Mouse (Mus musculus) cerebral cortex, adult 2 months (tissue): ENCODE results near the gene Nt5c3b.

ENCODE experiments used
- WGBS: fragments of 180-500 bp; shearing (Covaris S2); methylation state at CpG from one replicate; pipeline ENCODE4 v1.1.7; 2018; 5-methylcytosine and 5-hydroxymethylcytosine counted together

Gene Nt5c3b

DNA sequence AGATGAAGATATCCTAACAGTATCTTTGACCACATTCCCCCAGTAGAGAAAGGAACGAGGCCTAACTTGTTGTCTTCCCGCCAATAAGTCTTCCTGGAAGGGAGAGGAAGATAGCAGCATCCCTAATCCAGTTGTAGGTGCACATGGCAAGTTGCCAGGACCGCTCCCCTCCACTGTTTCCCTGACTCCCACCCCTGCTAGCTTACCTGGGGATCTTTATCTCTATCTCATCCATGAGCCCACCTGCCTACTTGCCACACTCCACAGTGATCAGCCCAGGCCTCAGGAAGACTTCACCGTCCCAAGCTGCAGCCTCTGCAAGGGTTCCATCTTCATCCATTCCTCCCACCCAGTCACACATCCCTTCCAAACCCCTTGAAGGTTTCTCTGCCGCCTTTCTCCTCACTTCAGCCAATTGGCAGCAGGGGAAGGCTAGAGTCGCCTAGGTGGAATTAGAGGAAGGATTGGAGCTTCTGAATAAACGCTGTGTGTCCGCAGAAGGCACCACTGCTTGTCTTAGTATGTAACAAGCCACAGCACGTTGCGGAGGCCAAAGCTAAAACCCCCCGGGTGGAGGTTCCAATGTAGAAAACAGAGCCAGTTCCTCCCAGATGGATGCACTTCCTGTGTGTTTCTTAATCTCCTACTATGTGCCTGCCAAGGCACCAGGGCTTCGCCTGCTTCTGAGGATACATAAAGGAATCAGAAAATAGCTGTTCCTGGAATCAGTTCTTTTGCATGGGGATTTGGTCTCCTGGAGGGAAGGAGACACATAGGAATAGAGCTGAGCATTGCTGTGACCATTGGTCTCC lies 41.7 kb downstream of the Nt5c3b start:
- WGBS, result 65% methylated on average over 12 of the region's 12 CpGs

- 53% methylated on average over 9 of the region's 9 CpGs for WGBS
Measured at GRCm38 (mm10) chr11:100399320-100399719, 42.3 kb downstream of the Nt5c3b start.

GRCm38 (mm10) chr11:100398517-100398916 lies 43.1 kb downstream of the Nt5c3b start:
- WGBS, result 89% methylated on average over 7 of the region's 7 CpGs

DNA sequence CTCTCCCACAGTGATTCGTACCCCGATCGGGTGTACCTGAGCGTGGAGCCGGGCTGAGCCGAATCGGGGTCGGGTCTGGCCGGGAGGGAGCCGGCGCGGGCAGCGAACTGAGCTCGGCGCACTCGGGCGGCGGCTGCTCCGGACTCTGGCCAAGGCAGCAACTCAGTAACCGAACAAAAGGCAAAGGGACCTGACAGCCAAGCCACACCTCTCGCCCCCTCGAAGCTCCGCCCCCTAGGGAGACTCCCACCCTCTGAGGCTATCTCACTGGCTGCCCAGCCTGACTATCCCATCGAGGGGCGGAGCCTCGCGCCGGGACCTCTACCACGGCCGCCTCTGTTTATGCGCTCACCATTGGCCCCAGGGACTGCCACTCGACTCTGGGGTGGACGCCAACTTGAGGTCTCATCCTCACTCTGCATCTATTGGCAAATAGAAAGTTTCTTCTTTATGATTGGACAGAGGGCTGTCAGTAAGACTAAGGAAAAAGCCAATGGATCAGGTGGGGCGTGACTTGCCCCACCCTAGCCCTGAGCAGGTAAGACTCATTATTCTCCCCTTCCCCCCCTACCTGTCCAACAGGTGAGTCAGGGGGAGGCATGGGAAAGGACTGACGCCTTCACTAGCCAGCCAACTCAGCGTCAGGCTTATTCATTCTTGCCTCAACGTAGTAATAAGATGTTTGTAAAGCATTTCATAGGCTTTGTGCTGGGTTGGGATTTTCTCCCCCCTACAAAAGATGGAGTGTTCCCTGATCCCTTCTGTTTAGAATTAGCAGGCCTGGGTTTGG lies 43.8 kb downstream of the Nt5c3b start, which contains the start of gene Jup:
Gene Jup, minus strand, starts transcription at position 164 of the 790 bp plus-strand sequence.
- 2% methylated on average over 37 of the region's 37 CpGs for WGBS

DNA sequence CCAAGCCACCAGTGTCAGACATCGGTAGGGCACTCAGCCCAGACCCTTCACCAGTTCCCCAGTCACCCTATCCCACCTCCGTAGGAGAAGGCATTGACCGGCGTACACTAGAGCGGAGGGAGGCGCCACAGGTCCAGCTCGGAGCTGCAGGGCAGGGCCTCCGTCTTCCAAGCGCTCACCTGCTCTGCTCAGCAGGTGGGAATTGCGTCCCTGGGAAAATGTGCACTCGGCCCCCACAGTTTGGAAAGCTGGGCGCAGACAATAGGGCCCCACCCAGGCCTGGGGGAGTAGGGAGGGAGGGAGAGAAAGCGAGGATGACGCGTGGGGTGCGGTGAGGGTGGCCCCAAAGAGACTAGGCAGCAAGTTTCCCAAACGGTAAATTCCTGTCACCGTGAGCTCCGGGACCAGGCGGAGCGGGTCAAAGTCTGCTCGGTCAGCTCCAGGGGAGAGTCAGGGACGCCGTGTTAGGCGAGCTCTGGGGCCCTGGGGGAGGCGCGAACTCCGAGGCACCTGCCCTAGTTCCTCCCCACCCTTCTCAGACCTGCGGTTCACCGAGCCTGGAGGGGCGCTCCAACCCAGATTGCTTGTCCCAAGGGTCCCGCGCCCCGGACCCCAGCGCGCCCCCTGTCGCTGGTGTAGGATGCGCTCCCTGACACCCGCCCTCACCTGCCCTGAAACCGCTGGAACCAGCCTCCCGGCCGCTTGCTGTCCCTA lies 44.6 kb downstream of the Nt5c3b start:
- WGBS, result 2% methylated on average over 42 of the region's 42 CpGs

DNA sequence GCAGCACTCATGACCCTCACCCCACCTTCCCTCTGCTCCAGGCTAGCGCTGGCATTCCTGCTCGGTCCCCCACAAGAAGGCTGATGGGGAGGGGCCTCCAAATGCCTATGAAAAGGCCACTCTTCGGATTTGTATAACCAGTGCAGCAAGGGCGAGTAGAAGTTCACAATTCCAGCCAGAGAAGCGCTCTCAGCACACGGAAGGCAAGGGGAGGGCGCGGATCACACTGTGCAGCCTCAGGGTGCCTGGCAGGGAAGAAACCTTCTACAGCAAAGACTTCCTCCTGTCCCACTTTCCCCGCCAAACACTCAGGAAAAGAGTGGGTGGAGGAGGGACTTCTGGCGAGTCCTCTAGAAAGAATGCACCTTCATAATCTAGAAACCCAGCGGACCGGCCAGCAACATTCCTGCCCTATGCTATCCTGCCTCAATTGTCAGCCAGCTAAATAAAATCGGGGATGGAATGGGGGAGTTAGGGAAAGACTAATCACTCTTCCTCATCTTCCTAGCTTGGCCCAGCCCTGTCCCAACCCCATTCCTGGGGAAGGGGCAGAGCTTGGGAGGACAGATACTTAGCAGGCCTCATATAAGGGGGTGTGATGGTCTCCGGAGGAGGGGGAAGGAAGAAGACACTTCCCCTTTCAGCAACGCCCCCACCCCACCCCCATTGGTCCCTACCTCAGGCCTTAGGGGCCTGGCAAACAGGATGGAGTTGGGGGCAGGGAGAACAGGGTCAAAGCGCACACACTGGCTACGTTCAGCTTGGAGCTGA lies 45.6 kb downstream of the Nt5c3b start:
- WGBS, result 27% methylated on average over 17 of the region's 17 CpGs

- 45% methylated on average over 11 of the region's 11 CpGs for WGBS
Measured at GRCm38 (mm10) chr11:100395200-100395599, 46.4 kb downstream of the Nt5c3b start.

- WGBS, result 69% methylated on average over 5 of the region's 5 CpGs
Measured at GRCm38 (mm10) chr11:100394353-100395074, 47.1 kb downstream of the Nt5c3b start.

- 45% methylated on average over 7 of the region's 7 CpGs for WGBS
Measured at GRCm38 (mm10) chr11:100393733-100394132, 47.9 kb downstream of the Nt5c3b start.

DNA sequence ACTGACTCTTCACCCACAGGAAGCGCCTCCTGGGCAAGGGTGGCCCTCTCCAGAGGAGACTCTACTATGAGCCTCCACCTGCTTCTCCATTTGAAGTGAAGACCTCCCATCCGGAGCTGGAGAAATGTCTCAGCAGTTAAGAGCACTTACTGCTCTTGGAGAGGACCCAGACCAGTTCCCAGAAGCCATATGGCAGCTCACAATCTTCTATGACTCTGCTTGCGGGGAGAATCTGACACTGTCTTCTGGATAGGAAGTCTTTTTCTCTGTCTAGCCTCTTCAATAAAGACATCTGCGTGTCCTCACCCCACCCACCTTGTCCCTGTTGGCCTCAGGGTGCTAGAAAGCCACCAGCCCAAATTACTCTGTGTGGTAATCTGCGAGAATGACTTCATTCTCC lies 48.6 kb downstream of the Nt5c3b start:
- WGBS, result 55% methylated on average over 5 of the region's 5 CpGs

GRCm38 (mm10) chr11:100391884-100392345 lies 49.7 kb downstream of the Nt5c3b start:
- WGBS, result 80% methylated on average over 7 of the region's 7 CpGs

DNA sequence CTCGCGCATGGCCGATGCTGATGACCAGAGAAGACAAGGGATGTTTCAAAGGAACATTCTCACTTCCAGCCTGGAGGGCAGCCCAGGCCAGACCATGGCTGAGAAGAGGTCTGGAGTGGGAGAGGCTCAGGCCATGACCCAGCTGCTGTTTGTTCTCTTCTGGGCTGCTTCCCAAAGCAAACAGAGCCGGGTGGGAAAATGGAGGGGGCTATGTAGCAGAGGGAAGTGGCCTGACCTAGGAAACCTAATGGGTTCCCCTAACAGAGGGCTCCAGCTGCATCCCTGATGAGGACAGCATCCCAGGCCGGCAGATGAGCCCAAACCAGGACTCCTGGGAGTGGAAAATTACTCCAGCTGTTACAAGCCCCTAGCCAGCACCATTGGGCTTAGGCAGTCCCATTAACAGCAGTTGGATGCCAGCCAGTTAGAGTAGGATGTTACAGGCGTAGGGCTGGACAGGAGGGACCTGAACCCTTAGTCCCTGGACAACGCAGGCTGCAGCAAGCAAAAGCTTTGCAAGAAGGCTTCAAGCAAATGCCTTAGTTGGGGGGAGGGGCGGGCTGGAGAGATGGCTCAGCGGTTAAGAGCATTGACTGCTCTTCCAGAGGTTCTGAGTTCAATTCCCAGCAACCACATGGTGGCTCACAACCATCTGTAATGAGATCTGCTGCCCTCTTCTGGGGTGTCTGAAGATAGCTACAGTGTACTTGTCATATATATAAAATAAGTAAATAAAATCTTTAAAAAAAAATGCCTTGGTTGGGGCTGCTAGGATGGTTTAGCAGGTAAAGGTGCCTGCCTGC lies 50.3 kb downstream of the Nt5c3b start:
- 51% methylated on average over 9 of the region's 9 CpGs for WGBS

DNA sequence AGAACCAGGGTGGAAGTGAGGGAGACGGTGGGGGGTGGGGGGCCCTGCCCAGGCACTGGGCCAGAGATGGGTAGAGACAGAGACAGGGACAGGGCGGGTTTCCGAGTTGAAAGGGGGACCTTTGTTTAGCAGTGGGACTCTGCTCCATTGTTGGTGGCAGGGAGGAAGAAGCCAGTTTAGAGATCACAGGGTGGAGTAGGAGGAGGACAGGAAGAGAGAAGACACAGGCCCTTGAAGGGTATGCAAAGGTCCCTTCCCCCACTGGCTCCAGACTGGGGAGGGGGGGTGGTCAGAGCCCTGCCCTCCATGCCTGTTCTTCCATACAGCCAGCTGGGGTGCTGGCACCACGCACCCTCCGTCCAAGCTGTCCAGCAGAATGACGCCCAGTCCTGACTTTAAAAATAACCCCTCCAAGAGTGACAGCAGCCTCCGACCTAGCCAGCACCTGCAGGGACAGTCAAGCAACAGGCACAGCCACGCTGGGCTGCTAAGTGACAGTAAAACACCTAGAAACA lies 51.6 kb downstream of the Nt5c3b start:
- 47% methylated on average over 8 of the region's 8 CpGs for WGBS

DNA sequence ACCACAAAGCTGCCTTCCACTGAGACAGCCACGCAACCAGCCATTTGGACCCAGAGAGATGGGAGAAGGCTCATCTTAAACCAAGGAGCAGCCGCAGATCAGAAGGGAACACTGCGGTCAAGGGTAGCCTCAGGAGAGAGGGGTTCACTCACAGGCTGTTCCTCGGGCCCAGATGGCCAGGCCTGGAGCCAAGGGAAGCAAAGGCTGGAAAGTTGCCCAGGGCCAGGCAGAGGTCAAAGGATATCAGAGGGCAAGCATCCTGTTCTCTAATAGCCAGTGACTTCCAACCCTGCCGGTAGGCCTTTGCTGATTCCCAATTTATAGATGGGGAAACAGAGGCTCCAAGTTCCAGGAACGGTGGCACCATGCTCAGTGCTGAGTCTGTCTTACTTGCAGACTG lies 53.0 kb downstream of the Nt5c3b start:
- WGBS, result 75% methylated on average over 6 of the region's 6 CpGs

- 53% methylated on average over 14 of the region's 14 CpGs for WGBS
Measured at GRCm38 (mm10) chr11:100387589-100388375, 53.8 kb downstream of the Nt5c3b start.

GRCm38 (mm10) chr11:100387111-100387510 lies 54.5 kb downstream of the Nt5c3b start:
- 92% methylated on average over 6 of the region's 6 CpGs for WGBS

DNA sequence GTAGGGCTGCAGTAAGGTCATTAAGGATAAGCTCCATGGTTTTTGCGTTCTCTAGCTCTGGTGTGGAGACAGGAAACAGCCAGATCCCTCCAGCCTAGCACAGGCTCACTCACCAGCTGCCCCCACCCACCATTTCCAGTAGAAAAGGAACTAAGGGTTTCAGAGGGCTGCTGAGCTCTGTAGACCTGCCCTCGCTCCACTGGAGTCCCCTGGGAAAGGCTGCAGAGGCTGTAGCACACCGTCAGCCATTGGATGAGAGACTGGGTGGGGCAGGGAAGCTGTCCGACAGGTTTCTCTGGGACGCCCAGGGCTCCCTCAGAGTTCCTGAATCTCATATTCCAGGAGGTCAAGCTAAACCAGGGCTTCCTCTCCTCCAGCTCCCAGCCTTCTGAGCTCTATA lies 55.0 kb downstream of the Nt5c3b start:
- WGBS, result 71% methylated on average over 5 of the region's 5 CpGs

GRCm38 (mm10) chr11:100385016-100385415 lies 56.6 kb downstream of the Nt5c3b start:
- WGBS, result 94% methylated on average over 3 of the region's 3 CpGs

DNA sequence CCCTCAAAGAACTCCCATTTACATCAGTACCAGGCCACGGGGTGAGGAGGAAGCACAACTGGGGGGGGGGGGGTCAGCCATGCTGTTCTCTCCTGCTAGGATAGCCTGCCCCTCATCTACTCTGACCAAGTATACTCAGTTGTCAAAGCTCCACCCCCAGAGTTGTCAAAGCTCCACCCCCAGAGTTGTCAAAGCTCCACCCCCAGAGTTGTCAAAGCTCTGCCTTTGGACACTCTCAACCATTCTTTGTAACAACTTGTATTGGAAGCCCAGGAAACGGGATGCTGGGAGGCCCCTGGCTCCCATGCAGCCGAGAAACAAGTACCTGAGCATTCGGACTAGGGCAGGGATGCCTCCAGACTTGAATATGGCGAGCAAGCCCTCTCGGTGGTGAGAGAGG lies 58.9 kb downstream of the Nt5c3b start:
- WGBS, result 88% methylated on average over 6 of the region's 6 CpGs
